Mouse (Mus musculus): ENCODE data around the gene Cdh23.

Cdh23 gene

GRCm38 (mm10) chr10:60467752-60468151, 228.5 kb downstream of the Cdh23 start:
- no peak for DNase-seq (ENCODE audit: low spot score)

- DNase-seq (ENCODE audit: low spot score): no peak
Observed at GRCm38 (mm10) chr10:60463953-60464647, 232.2 kb downstream of the Cdh23 start.

- DNase-seq (ENCODE audit: low spot score): no peak
Observed at GRCm38 (mm10) chr10:60456662-60457397, 239.5 kb downstream of the Cdh23 start.

- no peak for DNase-seq (ENCODE audit: low spot score)
Observed at GRCm38 (mm10) chr10:60455193-60455592, 241.1 kb downstream of the Cdh23 start.

GRCm38 (mm10) chr10:60447186-60447585, 249.1 kb downstream of the Cdh23 start:
- no peak for DNase-seq (ENCODE audit: low spot score)

GRCm38 (mm10) chr10:60445031-60445593, 251.2 kb downstream of the Cdh23 start:
- DNase-seq (ENCODE audit: low spot score): no peak

GRCm38 (mm10) chr10:60443078-60443477, 253.2 kb downstream of the Cdh23 start:
- DNase-seq (ENCODE audit: low spot score): no peak

- no peak for DNase-seq (ENCODE audit: low spot score)
Observed at GRCm38 (mm10) chr10:60442321-60442720, 254.0 kb downstream of the Cdh23 start.

- no peak for DNase-seq (ENCODE audit: low spot score)
Observed at GRCm38 (mm10) chr10:60432679-60433078, 263.6 kb downstream of the Cdh23 start.

GRCm38 (mm10) chr10:60430591-60430990, 265.7 kb downstream of the Cdh23 start:
- no peak for DNase-seq (ENCODE audit: low spot score)

- DNase-seq (ENCODE audit: low spot score): no peak
Observed at GRCm38 (mm10) chr10:60430001-60430400, 266.3 kb downstream of the Cdh23 start.

GRCm38 (mm10) chr10:60422756-60423155, 273.5 kb downstream of the Cdh23 start:
- DNase-seq (ENCODE audit: low spot score): no peak

- DNase-seq (ENCODE audit: low spot score): no peak
Observed at GRCm38 (mm10) chr10:60419624-60420023, 276.7 kb downstream of the Cdh23 start.

- no peak for DNase-seq (ENCODE audit: low spot score)
Observed at GRCm38 (mm10) chr10:60418137-60418536, 278.2 kb downstream of the Cdh23 start.

GRCm38 (mm10) chr10:60417041-60417440, 279.2 kb downstream of the Cdh23 start:
- no peak for DNase-seq (ENCODE audit: low spot score)

- DNase-seq (ENCODE audit: low spot score): no peak
Observed at GRCm38 (mm10) chr10:60413756-60414155, 282.5 kb downstream of the Cdh23 start.

- no peak for DNase-seq (ENCODE audit: low spot score)
Observed at GRCm38 (mm10) chr10:60411794-60412193, 284.5 kb downstream of the Cdh23 start.

GRCm38 (mm10) chr10:60407831-60408230, 288.5 kb downstream of the Cdh23 start:
- DNase-seq (ENCODE audit: low spot score): no peak

- no peak for DNase-seq (ENCODE audit: low spot score)
Observed at GRCm38 (mm10) chr10:60405460-60406177, 290.7 kb downstream of the Cdh23 start.

- no peak for DNase-seq (ENCODE audit: low spot score)
Observed at GRCm38 (mm10) chr10:60400507-60401295, 295.6 kb downstream of the Cdh23 start.

GRCm38 (mm10) chr10:60399449-60399848, 296.8 kb downstream of the Cdh23 start, which contains the start of gene Gm17455:
Gene Gm17455 (plus strand): TSS chr10:60399726.
- DNase-seq (ENCODE audit: low spot score): no peak
